Comparison of ENCODE assay signal across 24 mouse cellular contexts in genomic region chr5:54349775-54350332, GRCm38 (mm10).
DNase-seq lines count a peak whose midpoint lies in the region; ATAC-seq lines count a peak whose summit lies in the region.
"Had no signal": no experiment of that assay in that cellular context is flagged by ENCODE, and none has a peak within 500 bp of the region (broad histone marks: within the 10 kb centered on the region; RNA-seq: fewer than 3 reads in every experiment).

No protein-coding gene starts in this region.

- H3K27ac ChIP-seq in hindbrain, embryonic 12.5 days, result peak overlapping the region; percentile 23; the same call in 1 of the 2 replicates
- no peak overlapping the region for H3K27ac ChIP-seq in hindbrain, embryonic 16.5 days (ENCODE audit: low read depth, low read length)
- H3K27ac ChIP-seq in neural tube, embryonic 11.5 days (ENCODE audit: low read depth, low read length), result no peak overlapping the region
- peak overlapping the region; percentile 56 for H3K27ac ChIP-seq in midbrain, embryonic 15.5 days
- H3K27ac ChIP-seq in neural tube, embryonic 15.5 days (replicated peaks), result peak overlapping the region; percentile 41; the same call in 1 of the 2 replicates
- H3K27ac ChIP-seq: left cerebral cortex, adult 2 months; limb, embryonic 15.5 days; liver, embryonic 14.5 days; stomach, postnatal 0 days had no signal

- H3K4me2 ChIP-seq in hindbrain, embryonic 12.5 days (replicated peaks), result no peak overlapping the region
- no peak overlapping the region for H3K4me2 ChIP-seq in hindbrain, embryonic 16.5 days (ENCODE audit: low read length)
- no peak overlapping the region for H3K4me2 ChIP-seq in neural tube, embryonic 11.5 days (ENCODE audit: low read depth)
- H3K4me2 ChIP-seq in midbrain, embryonic 15.5 days, result no peak overlapping the region
- no peak overlapping the region for H3K4me2 ChIP-seq in neural tube, embryonic 15.5 days
- H3K4me2 ChIP-seq: heart, embryonic 11.5 days; limb, embryonic 15.5 days; lung, embryonic 14.5 days had no signal

- no peak for DNase-seq in neural tube, embryonic 11.5 days (ENCODE audit: low spot score)
- DNase-seq in neural tube, embryonic 10.5 days (ENCODE audit: extremely low spot score, low spot score), result no peak
- no peak for DNase-seq in embryo, embryonic 11 days
- no peak for DNase-seq in left cerebral cortex, postnatal 25 days (ENCODE audit: low spot score in 2 of 2)
- DNase-seq: adrenal gland, adult 2 months; cerebellum, adult 2 months; cerebellum, postnatal 25 days; gastrocnemius, postnatal 10 days; kidney, postnatal 4 days; layer of hippocampus, adult 9-11 months; left cerebral cortex, postnatal 4 days; lung, embryonic 14.5 days; right cerebral cortex, postnatal 14 days had no signal

- no peaks in the 10 kb centered on the region for H3K4me1 ChIP-seq in hindbrain, embryonic 12.5 days
- no peaks in the 10 kb centered on the region for H3K4me1 ChIP-seq in hindbrain, embryonic 16.5 days (ENCODE audit: control insufficient read depth, insufficient read depth, low read depth, low read length)
- no peaks in the 10 kb centered on the region for H3K4me1 ChIP-seq in neural tube, embryonic 11.5 days (ENCODE audit: control insufficient read depth, insufficient read depth, low read length)
- peaks cover 5% of the 10 kb centered on the region for H3K4me1 ChIP-seq in midbrain, embryonic 15.5 days
- H3K4me1 ChIP-seq in neural tube, embryonic 15.5 days, result peaks cover 10% of the 10 kb centered on the region
- H3K4me1 ChIP-seq: limb, embryonic 15.5 days had no signal

- 65% methylated on average over 5 of the region's 5 CpGs for WGBS in hindbrain, embryonic 12.5 days
- WGBS in hindbrain, embryonic 16.5 days, result 44% methylated on average over 5 of the region's 5 CpGs
- 61% methylated on average over 5 of the region's 5 CpGs for WGBS in neural tube, embryonic 11.5 days
- WGBS in midbrain, embryonic 15.5 days, result 51% methylated on average over 5 of the region's 5 CpGs
- WGBS in neural tube, embryonic 15.5 days, result 32% methylated on average over 5 of the region's 5 CpGs

- H3K4me3 ChIP-seq in hindbrain, embryonic 12.5 days, result no peak overlapping the region
- H3K4me3 ChIP-seq in hindbrain, embryonic 16.5 days (ENCODE audit: low read length), result no peak overlapping the region
- H3K4me3 ChIP-seq in neural tube, embryonic 11.5 days (ENCODE audit: low read depth, low read length), result no peak overlapping the region
- H3K4me3 ChIP-seq in midbrain, embryonic 15.5 days, result no peak overlapping the region
- H3K4me3 ChIP-seq in neural tube, embryonic 15.5 days (replicated peaks), result no peak overlapping the region
- H3K4me3 ChIP-seq: left cerebral cortex, adult 2 months; limb, embryonic 15.5 days had no signal

- no peak overlapping the region for H3K9ac ChIP-seq in hindbrain, embryonic 12.5 days
- no peak overlapping the region for H3K9ac ChIP-seq in hindbrain, embryonic 16.5 days (ENCODE audit: low read depth, low read length)
- H3K9ac ChIP-seq in neural tube, embryonic 11.5 days (ENCODE audit: low read length), result no peak overlapping the region
- no peak overlapping the region; the same call in 1 of the 2 replicates for H3K9ac ChIP-seq in midbrain, embryonic 15.5 days
- H3K9ac ChIP-seq in neural tube, embryonic 15.5 days (replicated peaks), result no peak overlapping the region
- H3K9ac ChIP-seq: limb, embryonic 15.5 days; liver, embryonic 14.5 days; lung, embryonic 14.5 days had no signal

- no peaks in the 10 kb centered on the region for H3K9me3 ChIP-seq in hindbrain, embryonic 12.5 days (replicated peaks)
- H3K9me3 ChIP-seq in hindbrain, embryonic 16.5 days (ENCODE audit: control insufficient read depth, low read length), result no peaks in the 10 kb centered on the region
- no peaks in the 10 kb centered on the region for H3K9me3 ChIP-seq in neural tube, embryonic 11.5 days (ENCODE audit: control insufficient read depth, low read length)
- no peaks in the 10 kb centered on the region for H3K9me3 ChIP-seq in midbrain, embryonic 15.5 days
- H3K9me3 ChIP-seq in neural tube, embryonic 15.5 days (replicated peaks), result no peaks in the 10 kb centered on the region
- H3K9me3 ChIP-seq: limb, embryonic 15.5 days had no signal

- intact Hi-C loops in left cerebral cortex, postnatal 25 days (cut with DNase I), result no loop called here

- no peaks in the 10 kb centered on the region for H3K36me3 ChIP-seq in hindbrain, embryonic 12.5 days
- no peaks in the 10 kb centered on the region for H3K36me3 ChIP-seq in hindbrain, embryonic 16.5 days (ENCODE audit: control insufficient read depth, insufficient read depth, low read length)
- no peaks in the 10 kb centered on the region for H3K36me3 ChIP-seq in neural tube, embryonic 11.5 days (ENCODE audit: control insufficient read depth, insufficient read depth, low read length)
- H3K36me3 ChIP-seq in midbrain, embryonic 15.5 days (replicated peaks), result no peaks in the 10 kb centered on the region
- H3K36me3 ChIP-seq in neural tube, embryonic 15.5 days, result no peaks in the 10 kb centered on the region
- H3K36me3 ChIP-seq: limb, embryonic 15.5 days had no signal

- ATAC-seq in hindbrain, embryonic 12.5 days (ENCODE audit: low FRiP score), result no peak
- no peak for ATAC-seq in hindbrain, embryonic 16.5 days
- ATAC-seq in neural tube, embryonic 11.5 days (ENCODE audit: insufficient read depth, low FRiP score, low TSS enrichment), result peak; percentile 36; the same call in 1 of the 2 replicates
- peak; percentile 50; the same call in 1 of the 2 replicates for ATAC-seq in midbrain, embryonic 15.5 days (replicated peaks)
- peak; percentile 49; the same call in 1 of the 2 replicates for ATAC-seq in neural tube, embryonic 15.5 days (ENCODE audit: low FRiP score)
- ATAC-seq: intestine, postnatal 0 days; Patski had no signal

- no peaks in the 10 kb centered on the region for H3K27me3 ChIP-seq in hindbrain, embryonic 12.5 days
- no peaks in the 10 kb centered on the region for H3K27me3 ChIP-seq in hindbrain, embryonic 16.5 days (replicated peaks; ENCODE audit: control insufficient read depth, insufficient read depth, low read length)
- no peaks in the 10 kb centered on the region for H3K27me3 ChIP-seq in neural tube, embryonic 11.5 days (ENCODE audit: control insufficient read depth, insufficient read depth, low read length)
- no peaks in the 10 kb centered on the region for H3K27me3 ChIP-seq in midbrain, embryonic 15.5 days (replicated peaks)
- no peaks in the 10 kb centered on the region for H3K27me3 ChIP-seq in neural tube, embryonic 15.5 days (replicated peaks)
- H3K27me3 ChIP-seq: limb, embryonic 15.5 days had no signal

Comparison
In these comparisons a context has a peak if more than half of its experiments do, and no peak if none do; other contexts are left out.
1. H3K27ac ChIP-seq: peak in hindbrain, embryonic 12.5 days (single experiment), midbrain, embryonic 15.5 days (single experiment) and neural tube, embryonic 15.5 days (single experiment); none in hindbrain, embryonic 16.5 days (single experiment) and neural tube, embryonic 11.5 days (single experiment).
2. ATAC-seq: peak in neural tube, embryonic 11.5 days (single experiment), midbrain, embryonic 15.5 days (single experiment) and neural tube, embryonic 15.5 days (single experiment); none in hindbrain, embryonic 12.5 days (single experiment) and hindbrain, embryonic 16.5 days (single experiment).